Mouse (Mus musculus): ENCODE measurements around the gene Dhx9. TPM values are rescaled to one million over a fixed set of nuclear protein-coding genes. Genes with fewer than 3 reads are reported as not detected.
"Not testable (repeated sequence)": the region's sequence is repeated elsewhere in the genome, so short reads cannot be mapped to it uniquely, and the experiment has no call there.

The Dhx9 gene
- polyA plus RNA-seq, 1 experiment from 2014 or later: 18.8 TPM

GRCm38 (mm10) chr1:153412663-153413396, 74.6 kb downstream of the Dhx9 start:
- not testable (repeated sequence) for H3K4me2 ChIP-seq (ENCODE audit: low read length); H3K4me1 ChIP-seq (ENCODE audit: control insufficient read depth in 2 of 2, insufficient read depth in 2 of 2, low read length in 2 of 2); H3K9me3 ChIP-seq (ENCODE audit: control insufficient read depth, low read length); H3K27ac ChIP-seq (replicated peaks in 1 of 2; ENCODE audit: control insufficient read depth in 1 of 2, insufficient read depth in 1 of 2, low read depth in 2 of 2, low read length in 2 of 2); H3K9ac ChIP-seq (ENCODE audit: low read length); H3K27me3 ChIP-seq (ENCODE audit: control insufficient read depth, insufficient read depth, low read length); ATAC-seq (ENCODE audit: insufficient number of reproducible peaks, insufficient read depth, low FRiP score, low read depth); H3K4me3 ChIP-seq (ENCODE audit: control insufficient read depth in 1 of 2, insufficient read depth in 1 of 2, low read depth in 1 of 2, low read length in 2 of 2); H3K36me3 ChIP-seq (ENCODE audit: control insufficient read depth, insufficient read depth, low read length)
- 72% methylated on average over 3 of the region's 4 CpGs for WGBS

GRCm38 (mm10) chr1:153411723-153412122, 75.7 kb downstream of the Dhx9 start:
- Histone ChIP-seq H3K9me3 (ENCODE audit: control insufficient read depth, low read length) (no peaks in the 10 kb centered on the region), H3K9ac (ENCODE audit: low read length) (no peak overlapping the region), H3K36me3 (ENCODE audit: control insufficient read depth, insufficient read depth, low read length) (no peaks in the 10 kb centered on the region), H3K27ac (replicated peaks in 1 of 2; ENCODE audit: control insufficient read depth in 1 of 2, insufficient read depth in 1 of 2, low read depth in 2 of 2, low read length in 2 of 2) (no peak overlapping the region), H3K4me3 (ENCODE audit: control insufficient read depth in 1 of 2, insufficient read depth in 1 of 2, low read depth in 1 of 2, low read length in 2 of 2) (no peak overlapping the region), H3K4me1 (ENCODE audit: control insufficient read depth in 2 of 2, insufficient read depth in 2 of 2, low read length in 2 of 2) (no peaks in the 10 kb centered on the region), H3K4me2 (ENCODE audit: low read length) (no peak overlapping the region), H3K27me3 (ENCODE audit: control insufficient read depth, insufficient read depth, low read length) (no peaks in the 10 kb centered on the region)
- no peak for ATAC-seq (ENCODE audit: insufficient number of reproducible peaks, insufficient read depth, low FRiP score, low read depth)
- WGBS: 84% methylated on average over 6 of the region's 6 CpGs

DNA sequence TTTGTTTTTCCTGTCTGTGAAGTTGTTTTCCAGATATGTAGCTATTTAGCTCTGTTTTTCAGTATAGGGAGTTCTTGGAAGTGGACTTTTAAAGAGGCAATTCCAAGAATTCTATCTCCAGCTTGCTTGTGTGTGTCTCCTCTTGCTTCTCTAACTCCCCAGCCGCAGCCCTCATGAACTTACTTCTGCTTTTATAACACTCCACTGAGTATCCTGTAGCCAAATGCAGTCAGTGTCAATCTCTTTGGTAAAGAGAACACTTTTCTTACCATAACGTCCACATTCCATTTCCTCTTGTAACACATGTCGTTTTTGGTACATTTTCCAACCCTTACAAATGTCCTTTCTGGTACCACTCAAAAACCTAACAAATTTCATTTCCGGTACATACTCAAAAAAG, 76.5 kb downstream of the Dhx9 start:
- WGBS: 87% methylated on average over 1 of the region's 4 CpGs
- not testable (repeated sequence) for H3K4me3 ChIP-seq (ENCODE audit: control insufficient read depth in 1 of 2, insufficient read depth in 1 of 2, low read depth in 1 of 2, low read length in 2 of 2); H3K9me3 ChIP-seq (ENCODE audit: control insufficient read depth, low read length); H3K9ac ChIP-seq (ENCODE audit: low read length); H3K27ac ChIP-seq (replicated peaks in 1 of 2; ENCODE audit: control insufficient read depth in 1 of 2, insufficient read depth in 1 of 2, low read depth in 2 of 2, low read length in 2 of 2); H3K27me3 ChIP-seq (ENCODE audit: control insufficient read depth, insufficient read depth, low read length); H3K4me1 ChIP-seq (ENCODE audit: control insufficient read depth in 2 of 2, insufficient read depth in 2 of 2, low read length in 2 of 2); ATAC-seq (ENCODE audit: insufficient number of reproducible peaks, insufficient read depth, low FRiP score, low read depth); H3K36me3 ChIP-seq (ENCODE audit: control insufficient read depth, insufficient read depth, low read length); H3K4me2 ChIP-seq (ENCODE audit: low read length)

DNA sequence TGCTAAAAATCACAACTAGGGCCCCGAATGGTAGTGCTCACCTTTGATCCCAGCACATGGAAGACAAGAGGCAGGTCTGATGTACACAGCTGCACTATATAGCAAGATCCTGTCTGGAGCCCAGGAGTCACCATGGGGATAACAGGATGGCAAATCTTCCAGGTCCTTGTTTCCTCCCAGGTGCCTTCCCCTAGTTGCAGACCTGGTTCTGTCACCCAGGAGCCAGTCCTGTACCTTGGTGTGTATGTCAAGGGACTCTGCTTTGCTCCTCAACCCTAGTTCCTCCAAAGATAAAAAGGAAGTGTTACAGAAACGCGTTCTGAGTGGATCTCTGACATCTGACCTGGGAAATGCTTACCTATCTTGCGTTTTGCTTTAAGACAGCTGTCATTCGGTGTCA, 79.2 kb downstream of the Dhx9 start:
- ATAC-seq (ENCODE audit: insufficient number of reproducible peaks, insufficient read depth, low FRiP score, low read depth); H3K9ac ChIP-seq (ENCODE audit: low read length); H3K27me3 ChIP-seq (ENCODE audit: control insufficient read depth, insufficient read depth, low read length); H3K4me3 ChIP-seq (ENCODE audit: control insufficient read depth in 1 of 2, insufficient read depth in 1 of 2, low read depth in 1 of 2, low read length in 2 of 2); H3K36me3 ChIP-seq (ENCODE audit: control insufficient read depth, insufficient read depth, low read length); H3K9me3 ChIP-seq (ENCODE audit: control insufficient read depth, low read length); H3K4me1 ChIP-seq (ENCODE audit: control insufficient read depth in 2 of 2, insufficient read depth in 2 of 2, low read length in 2 of 2); H3K4me2 ChIP-seq (ENCODE audit: low read length); H3K27ac ChIP-seq (replicated peaks in 1 of 2; ENCODE audit: control insufficient read depth in 1 of 2, insufficient read depth in 1 of 2, low read depth in 2 of 2, low read length in 2 of 2): not testable (repeated sequence)
- 73% methylated on average over 4 of the region's 5 CpGs for WGBS

- not testable (repeated sequence) for H3K9ac ChIP-seq (ENCODE audit: low read length); H3K27ac ChIP-seq (replicated peaks in 1 of 2; ENCODE audit: control insufficient read depth in 1 of 2, insufficient read depth in 1 of 2, low read depth in 2 of 2, low read length in 2 of 2); H3K4me2 ChIP-seq (ENCODE audit: low read length); H3K4me3 ChIP-seq (ENCODE audit: control insufficient read depth in 1 of 2, insufficient read depth in 1 of 2, low read depth in 1 of 2, low read length in 2 of 2); ATAC-seq (ENCODE audit: insufficient number of reproducible peaks, insufficient read depth, low FRiP score, low read depth); H3K9me3 ChIP-seq (ENCODE audit: control insufficient read depth, low read length); H3K27me3 ChIP-seq (ENCODE audit: control insufficient read depth, insufficient read depth, low read length); H3K4me1 ChIP-seq (ENCODE audit: control insufficient read depth in 2 of 2, insufficient read depth in 2 of 2, low read length in 2 of 2); H3K36me3 ChIP-seq (ENCODE audit: control insufficient read depth, insufficient read depth, low read length)
- WGBS: 83% methylated on average over 11 of the region's 11 CpGs
Observed at GRCm38 (mm10) chr1:153407641-153408040, 79.8 kb downstream of the Dhx9 start.

Other genes starting within 250 kb of the Dhx9 start
- gene Lamc1, start 154.9 kb downstream of the Dhx9 start, polyA plus RNA-seq (2014; fragmentation: Nextera tagmentation; extraction: Ambion mirVana): 133 and 138 TPM in 2 replicates
- 0.40 and 0.47 TPM in 2 replicates for gene Shcbp1l, start 62.5 kb downstream of the Dhx9 start, polyA plus RNA-seq (2014; fragmentation: Nextera tagmentation; extraction: Ambion mirVana)
- 5.6 and 6.8 TPM in 2 replicates for gene Npl, start 62.4 kb upstream of the Dhx9 start, polyA plus RNA-seq (2014; fragmentation: Nextera tagmentation; extraction: Ambion mirVana)
- gene Rgs8, start 165.4 kb upstream of the Dhx9 start, polyA plus RNA-seq (2014; fragmentation: Nextera tagmentation; extraction: Ambion mirVana): 0.08 and 0.58 TPM in 2 replicates